Mouse (Mus musculus) adipocyte (in vitro differentiated cells): ENCODE measurements at regions not wholly inside any gene's neighbourhood (a gene's known extent, or its start where the extent isn't known, plus 50 kb on each side); places are given as distances from the start of the nearest gene placed in this dataset.

Experiments
- DNase-seq: peaks from one replicate; pipeline ENCODE4 v3.0.0-alpha.2; 2016; ENCODE audit warnings: low spot score

DNA sequence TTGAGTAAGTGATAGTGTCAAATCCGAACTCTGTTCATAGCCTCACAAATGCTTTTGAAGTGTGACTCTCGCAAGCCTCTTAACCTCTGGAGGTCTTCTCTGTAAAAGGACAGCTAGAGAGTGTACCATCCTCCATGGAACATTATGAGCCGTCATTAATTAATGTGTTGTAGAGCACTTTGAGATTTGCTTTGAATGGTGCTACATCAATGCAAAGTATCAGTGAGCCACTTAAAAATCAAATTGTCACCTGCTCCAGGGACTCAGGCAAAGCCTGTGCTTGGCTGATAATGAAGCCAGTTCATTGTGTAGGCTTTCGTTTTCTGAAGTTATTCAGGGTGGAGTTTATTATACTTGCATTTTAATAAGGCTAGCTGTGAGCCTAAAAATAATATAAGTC is 801.8 kb upstream of the B3galt2 start:
- no peak for DNase-seq

DNA sequence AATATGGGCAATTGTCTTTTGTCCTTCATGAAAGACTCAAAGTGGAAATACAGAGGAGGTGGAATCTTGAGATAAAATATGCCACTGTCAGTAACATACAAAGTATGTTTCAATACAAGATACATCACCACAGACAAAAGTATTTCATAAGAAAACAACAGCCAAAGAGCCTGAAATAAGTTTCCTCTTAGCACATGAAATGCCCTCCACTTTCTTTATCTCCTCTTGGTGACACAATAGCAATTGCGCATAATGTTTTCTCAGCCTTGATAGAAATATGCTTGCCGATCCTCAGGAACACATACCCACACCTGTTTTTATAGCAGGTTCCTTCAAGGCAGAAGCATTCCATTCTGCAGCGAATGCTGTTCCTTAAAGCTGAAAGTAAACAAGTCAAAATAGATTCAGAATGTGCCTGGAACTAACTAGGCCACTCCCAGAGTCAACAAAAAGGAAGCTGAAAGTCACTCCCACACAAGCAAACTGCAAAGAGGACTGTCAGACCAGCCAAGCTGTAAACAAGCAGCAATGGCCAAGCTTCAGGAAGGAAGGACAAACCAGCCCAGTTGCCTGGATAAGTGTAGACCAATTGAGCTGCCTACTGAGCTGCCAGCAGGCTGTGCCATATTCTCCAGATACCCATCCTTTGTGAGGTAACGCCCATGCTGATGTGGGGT is 773.3 kb upstream of the B3galt2 start:
- no peak for DNase-seq

DNA sequence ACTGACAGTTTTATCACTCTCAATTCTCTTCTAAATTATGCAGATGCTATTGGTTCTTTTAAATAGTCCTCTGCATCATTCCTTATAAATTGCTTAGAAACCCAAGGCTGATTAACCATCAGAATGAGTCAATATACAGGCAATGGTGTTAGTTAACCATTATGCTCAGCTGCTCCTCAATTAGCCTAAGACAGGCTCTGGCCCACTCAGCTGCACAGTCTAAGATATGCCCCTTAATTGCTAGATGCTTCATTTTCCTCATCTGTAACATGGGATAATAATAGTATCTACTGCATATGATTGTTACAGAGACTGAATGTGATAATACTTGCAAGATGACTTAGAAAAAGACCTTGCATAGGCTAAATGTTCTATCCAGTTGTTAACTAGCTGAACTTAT is 748.6 kb upstream of the B3galt2 start:
- no peak for DNase-seq

DNA sequence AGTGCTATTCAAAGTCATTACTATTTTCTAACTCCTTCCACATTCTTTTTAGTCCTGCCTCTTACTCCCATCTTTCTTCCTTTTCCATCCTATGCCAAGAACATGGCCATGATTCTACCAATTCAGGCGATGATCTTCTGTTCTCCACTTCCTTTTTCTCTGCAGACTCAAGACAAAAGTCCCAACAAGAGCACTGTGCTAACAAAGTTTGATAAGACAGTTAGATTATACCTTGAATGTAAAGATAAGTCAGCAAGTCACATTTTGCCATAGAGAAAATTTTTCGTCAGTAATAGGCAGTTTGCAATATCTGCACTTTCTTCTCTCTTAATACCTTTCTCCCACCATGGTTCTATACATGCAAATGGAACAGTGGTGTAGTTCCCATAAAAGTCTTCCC is 747.3 kb upstream of the B3galt2 start:
- DNase-seq = no peak

DNA sequence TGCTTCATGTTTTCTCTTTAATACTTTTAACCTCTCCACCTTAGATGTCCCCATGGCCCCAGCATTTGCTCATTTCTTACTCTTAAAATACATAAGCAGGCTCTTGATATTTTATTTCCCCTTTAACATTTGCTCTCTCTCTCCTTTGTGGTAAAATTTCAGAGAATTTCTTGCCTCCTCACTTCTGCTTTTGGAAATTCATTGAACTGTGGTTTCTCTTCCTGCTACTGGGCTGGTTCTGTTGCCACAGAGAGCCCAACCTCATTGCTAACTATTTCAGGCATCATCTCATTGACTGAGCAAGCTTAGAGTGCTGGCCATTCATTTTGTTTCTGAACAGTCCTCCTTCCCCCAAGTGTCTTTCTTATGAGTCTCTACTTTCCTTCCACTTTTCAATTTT is 746.3 kb upstream of the B3galt2 start:
- no peak for DNase-seq

DNA sequence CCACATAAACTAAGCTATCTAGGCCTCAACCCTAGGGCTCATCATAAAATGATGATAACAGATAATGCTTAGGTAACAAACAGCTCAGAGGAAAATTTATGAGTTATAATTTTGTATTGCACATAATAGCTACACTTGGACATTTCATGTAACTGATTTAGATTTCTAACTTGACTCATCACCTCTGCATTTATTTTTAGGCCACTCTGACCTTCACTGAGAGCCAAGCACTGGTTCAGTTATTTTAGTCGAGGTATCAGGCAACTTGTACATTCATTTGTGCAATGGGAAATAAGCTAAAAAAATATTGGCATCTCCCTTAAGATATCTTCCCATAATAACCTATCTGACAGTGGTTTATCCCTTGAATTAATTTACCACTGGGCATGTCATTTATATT is 745.4 kb upstream of the B3galt2 start:
- DNase-seq = no peak

DNA sequence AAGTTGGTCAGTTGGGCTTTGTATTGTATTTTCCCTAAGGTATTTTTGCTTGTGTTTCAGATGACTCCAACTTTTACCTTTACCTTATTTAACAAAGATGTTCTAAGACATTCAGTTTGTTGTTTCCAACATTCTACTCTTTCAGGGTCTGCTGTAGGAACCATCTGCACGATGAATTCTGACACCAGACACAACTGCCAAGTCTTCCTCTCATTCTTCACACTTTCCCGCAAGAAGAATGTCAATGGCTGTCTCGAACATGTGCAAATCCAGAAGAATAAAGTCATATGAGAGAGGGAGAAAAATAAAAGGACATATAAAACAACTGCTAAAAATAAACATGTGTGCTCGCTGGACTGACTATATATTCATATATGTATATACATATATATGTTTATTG is 730.6 kb upstream of the B3galt2 start:
- no peak for DNase-seq

DNA sequence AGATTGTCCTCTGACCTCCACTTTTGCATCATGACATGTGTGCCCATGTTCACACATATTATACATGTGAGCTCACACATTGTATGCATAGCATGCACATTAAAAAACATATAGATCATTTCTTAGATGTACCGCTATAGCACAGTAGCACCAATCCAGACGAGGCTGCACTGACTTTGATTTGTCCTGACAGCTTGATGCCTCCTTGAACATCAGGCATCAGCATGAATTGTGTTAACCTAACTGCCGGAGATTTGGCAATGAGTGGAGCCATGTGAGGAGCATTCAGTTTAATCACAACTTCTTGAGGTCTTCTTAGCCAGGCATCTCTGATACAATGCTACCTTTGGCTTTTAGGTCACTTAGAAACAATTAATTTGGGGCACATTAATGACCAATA is 683.8 kb upstream of the B3galt2 start:
- DNase-seq = no peak

DNA sequence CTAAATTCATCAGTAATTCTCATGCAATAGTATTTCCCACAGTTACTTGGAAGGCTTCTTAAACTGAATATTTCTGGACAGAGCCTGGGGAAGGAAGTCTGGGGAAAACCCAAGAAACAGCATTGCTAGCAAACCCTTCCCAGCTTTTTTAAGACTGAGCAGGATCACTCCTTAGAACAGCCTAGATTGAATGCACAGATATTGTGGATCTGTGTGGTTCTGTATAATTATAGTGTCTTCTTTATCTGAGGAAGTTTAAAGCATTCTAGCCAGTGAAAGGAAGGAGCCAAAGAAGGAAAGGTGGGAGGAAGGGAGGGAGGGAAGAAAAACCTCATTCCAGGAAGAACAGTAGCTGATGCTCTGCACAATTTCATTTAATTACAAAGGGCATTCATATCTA is 669.0 kb upstream of the B3galt2 start:
- no peak for DNase-seq

DNA sequence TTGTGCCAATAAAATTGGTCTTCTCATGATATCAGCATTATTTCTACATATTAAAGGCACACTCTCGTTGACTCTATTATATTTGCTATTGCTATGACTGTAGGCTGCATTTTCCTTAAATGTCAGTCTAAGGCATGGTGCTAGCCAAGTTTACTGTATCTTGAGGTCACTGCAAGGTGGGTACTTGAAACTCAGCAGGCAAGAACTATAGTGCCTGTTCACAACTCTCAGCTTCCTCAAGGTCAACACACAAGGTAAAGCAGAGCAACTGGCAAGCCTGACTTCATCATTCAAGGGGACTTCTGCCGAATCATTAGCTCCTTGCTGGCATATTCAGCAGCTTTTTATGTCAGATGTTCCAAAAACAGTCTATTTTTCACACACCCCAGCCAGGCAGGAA is 667.1 kb upstream of the B3galt2 start:
- DNase-seq = no peak

DNA sequence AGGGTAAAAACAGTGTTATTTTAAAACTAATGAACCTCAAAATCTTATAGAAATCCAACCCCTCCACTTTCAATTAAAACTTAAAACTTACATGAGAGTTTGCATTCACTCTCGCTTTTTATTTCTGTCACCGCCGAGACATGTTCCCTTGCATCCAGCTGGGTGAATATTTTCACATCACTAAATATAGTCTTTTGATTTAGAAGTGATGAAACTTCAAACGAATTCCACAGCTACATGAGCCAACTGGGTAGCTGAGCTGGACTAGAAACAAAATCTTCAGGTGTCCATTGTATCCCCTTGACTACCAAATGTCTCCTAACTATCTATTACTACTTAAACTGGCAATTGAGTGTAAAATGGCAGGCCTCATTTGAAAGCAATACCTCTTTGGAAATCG is 657.5 kb upstream of the B3galt2 start:
- no peak for DNase-seq

DNA sequence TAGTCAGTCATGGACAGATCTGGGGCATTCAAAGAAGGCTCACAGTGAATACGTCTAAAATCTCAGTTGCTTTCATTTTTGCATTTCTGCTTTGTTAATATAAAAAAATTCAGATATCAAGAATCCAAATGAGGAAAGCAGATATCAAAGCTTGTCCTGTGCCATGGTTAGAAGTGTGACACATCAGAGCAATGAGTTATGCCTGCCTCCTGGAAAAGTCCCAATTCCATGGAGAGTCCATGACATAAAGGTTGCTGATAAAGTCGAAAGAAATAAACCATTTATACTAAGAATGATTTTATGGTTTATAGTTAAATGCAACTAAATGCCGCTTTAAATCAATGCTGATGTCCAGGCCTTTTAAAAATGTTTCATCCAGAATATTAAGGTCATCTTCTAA is 656.8 kb upstream of the B3galt2 start:
- no peak for DNase-seq

DNA sequence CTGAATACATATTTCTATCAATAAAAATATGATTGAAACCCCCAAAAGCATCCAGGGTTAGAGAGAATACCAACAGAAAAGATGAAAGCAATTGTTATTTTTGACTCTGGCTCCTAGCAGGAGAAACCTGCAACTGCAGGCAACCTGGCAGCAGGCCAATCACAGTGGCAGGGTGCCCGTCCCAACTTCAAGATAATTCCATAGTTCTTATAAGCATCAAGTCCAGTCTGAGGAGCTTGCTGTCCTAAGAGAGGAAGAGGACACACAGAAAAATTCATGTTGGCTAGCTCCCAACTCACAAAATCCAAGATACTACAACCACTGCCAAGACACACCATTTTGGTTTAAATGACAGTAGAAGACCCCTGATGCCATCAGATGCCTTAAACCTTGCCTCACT is 654.9 kb upstream of the B3galt2 start:
- no peak for DNase-seq

DNA sequence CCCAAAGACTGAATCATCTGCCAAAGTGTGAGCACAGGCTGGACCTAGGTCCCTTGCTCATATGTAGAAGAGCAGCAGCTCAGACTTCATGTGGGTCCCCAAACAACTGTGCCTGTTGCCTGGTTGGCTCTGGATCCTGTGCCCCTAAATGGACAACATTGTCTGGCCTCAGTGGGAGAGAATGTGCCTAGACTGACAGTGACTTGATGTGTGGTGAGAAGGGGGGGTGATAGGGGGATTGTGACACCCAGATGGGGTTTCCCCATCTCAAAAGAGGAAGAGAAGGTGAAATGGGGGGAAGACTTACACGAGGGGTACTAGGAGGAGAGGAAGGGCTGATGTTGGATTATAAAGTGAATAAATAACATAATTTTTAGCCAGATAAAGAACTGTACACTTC is 640.2 kb upstream of the B3galt2 start:
- DNase-seq = no peak

DNA sequence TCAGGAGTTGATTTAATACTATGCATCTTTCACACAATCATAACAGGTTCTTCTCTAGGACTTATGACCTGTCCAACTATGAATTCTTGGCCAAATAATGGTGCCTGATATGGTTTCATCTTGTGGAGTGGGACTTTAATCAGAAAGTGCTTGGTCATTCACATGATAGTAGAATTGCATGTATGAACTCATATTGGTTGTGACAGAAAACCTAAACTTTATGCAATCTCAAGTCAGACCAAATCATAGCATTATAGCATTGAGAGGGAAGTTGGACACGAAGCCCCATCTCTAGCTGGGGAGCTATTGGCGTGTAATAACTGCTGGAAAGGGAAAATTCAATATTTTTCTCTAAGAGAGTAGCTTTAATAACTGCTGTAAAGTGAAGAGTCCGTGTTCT is 639.4 kb upstream of the B3galt2 start:
- no peak for DNase-seq

DNA sequence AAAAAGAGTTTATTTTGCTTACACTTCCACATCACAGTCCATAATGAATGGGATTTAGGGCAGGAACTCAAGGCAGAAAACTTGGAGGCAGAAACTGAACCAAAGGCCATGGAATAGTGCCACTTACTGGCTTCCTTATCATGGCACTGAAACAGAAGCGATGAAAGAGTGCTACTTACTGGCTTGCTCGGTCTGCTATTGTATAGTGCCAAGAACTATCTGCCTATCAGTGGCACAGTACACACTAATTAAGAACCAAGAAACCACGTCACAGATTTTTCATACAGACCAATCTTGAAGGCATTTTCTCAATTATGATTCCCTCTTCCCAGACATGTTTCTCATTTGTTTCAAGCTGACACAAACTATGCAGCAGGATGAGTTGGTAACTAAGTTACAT is 634.4 kb upstream of the B3galt2 start:
- no peak for DNase-seq

DNA sequence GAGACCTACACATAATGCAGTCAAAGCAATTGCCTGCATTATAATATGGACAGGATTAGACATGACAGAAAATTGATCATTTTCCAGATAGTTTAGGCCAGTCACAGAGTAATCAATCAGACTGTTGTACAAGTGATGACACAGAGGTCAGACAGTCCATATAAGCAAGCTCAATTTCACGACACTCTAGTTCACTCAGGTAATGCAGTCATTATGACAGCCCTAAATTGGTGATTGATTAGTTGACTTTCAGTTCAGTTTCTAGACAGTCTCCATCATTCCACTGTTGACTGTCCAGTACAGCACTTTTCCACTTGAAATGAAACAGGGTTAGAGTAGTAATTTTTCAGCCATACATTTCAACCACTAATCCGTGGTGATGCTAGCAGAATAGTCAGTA is 620.5 kb upstream of the B3galt2 start:
- no peak for DNase-seq

DNA sequence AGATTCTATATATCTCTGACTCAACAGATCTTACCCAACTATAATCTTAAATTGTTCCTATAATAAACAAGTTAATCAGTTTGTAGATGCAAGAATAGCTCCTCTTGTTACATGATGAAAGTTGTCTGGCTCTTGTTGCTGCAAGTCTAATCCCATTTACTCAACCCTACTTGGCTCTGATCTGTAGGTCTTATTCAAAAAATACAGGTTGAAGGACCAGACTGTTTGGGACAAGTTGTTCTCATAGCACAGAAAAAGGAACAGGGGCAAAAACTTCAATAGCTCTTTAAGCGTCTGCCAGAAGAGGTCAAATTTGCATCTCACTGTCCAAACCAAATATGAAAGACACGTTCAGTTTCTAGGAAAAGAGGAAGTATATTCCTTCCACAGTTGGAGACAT is 587.3 kb upstream of the B3galt2 start:
- no peak for DNase-seq

DNA sequence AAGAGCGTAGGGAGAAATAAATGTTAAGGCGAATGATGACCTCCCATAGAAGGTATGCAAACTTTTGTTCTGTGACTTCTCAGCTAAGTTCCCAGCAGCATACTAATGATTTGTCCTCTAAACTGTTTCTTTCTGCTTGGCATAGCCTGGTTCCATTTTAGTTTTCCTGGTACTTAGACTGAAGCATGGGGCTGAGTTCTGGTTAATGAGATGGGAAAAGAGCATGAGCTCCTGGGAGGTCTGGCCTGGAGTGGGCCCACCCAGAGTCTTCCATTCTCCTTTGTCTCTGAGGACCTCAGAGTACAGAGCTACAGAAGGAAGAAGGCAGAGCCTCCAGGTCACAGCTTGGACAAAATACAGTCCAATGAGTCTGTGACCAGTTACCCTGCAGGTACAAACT is 586.9 kb upstream of the B3galt2 start:
- no peak for DNase-seq

DNA sequence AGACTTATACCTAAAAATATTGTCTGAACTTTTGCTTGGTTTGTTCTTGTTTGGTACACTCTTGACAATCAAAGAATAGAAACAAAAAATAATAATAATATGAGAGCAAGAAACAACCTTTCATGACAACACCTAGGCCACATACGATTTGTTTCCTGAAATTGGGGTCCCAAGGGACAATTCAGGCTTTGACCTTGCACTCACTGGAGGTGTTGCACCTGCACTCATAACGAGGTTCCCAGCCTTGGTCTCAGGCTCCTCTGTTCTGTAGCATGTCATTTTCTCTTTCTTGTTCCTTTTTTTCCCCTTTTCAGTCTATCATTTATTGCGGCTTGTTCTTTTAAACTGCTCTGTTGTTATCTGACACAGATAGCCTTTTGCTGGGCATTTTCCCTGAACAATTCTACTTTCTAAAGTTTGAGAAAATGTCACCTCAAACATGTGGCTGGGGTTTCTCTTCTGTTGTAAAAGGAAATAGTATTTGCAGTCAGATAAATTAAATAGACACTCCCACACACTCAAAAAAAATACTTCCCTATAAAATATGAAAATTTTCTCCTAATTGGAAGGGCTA is 585.9 kb upstream of the B3galt2 start:
- no peak for DNase-seq

DNA sequence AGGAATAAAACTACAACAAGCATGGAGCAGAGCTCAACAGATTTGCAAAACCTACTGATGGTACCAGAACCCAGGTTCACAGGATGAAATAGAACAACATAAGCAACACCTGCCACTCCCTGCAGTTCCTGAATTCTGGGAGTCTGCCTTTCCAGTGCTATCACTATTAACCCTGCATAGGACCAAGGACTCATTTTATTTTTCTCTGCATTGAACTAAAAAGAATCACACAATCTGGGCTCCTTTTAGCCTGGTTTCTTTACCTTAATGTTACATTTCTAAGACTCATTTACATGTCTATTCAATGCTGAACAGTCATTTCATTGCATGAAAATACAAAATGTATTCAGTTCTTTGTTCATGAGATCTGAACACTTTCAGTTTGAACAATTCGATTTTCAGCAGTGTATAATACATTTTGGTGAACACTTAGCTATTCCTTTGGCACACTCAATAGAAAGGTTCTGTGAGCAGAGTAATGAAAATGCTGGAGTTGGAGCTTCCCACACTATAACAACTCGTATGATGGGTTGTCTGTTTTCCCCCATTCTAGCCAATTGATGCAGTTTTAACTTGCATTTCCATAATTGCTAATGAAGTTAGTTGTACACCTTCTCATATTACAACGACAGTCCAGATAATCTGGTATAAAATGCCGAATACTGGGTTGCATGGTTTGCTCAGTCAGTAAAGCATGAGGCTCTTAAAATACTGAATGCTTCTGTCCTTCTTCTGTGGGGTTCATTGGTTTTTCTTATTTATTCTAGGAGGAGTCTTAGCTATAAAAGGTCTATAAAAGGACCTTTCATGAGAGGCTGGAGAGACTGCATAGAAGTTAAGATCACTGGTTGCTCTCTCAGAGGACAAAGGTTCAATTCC is 579.5 kb upstream of the B3galt2 start:
- DNase-seq = no peak

DNA sequence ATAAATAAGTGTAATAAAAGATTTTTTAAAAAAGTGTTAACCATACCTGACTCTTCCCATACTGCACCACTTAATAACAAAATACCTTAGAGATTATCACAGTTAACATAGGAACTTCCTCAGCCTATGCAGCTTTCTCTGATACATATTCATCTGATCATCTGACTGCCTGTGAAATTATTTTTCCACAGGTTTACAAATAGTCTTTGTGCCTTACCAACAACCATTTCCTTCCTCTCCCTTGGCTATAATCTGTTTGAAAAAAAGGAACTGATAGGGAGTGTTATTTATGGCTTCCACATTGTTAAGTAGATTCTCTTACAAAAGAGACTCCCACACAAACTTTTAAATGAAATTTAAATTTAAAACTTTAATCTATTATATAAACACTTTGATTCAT is 575.0 kb upstream of the B3galt2 start:
- DNase-seq = no peak

DNA sequence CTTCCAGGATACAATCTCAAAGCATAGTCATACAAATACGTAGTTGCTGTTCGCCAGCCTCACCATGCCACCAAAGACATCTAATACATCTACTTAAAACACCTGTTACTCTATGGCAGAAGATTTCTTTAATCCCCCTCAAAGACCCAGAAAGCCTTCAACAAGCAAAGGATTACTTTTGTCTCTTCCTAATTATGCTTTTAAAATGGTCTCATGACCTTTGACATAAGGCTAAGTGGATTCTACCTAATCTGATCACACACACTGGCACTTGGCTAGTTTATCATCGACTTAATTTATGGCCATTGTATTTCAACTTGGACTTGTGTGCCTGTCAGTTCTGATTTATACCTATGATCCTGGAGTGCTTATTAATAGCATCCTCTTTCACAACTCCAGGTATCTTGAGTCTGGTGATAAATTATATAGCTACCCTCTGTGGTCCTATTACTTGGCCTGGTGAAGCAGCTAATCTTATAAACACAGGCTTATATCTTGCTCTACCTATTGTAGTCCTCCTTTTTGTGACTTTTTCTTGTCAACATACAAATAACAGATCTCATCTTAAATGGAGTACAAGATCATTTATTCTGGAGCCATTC is 568.6 kb upstream of the B3galt2 start:
- DNase-seq = no peak
